Mouse (Mus musculus) brain, embryonic 14.5 days (tissue): Measurements from ENCODE around the gene Macrod2.

Experiments
- CTCF ChIP-seq: fragments of 200-500 bp; IDR thresholded peaks from 2 replicates; pipeline ENCODE4 v1.5.1; 2012; ENCODE audit warnings: inconsistent platforms, mild to moderate bottlenecking, moderate library complexity, borderline replicate concordance; ENCODE audit not compliant: insufficient read depth, insufficient read length; ENCODE audit errors: extremely low read depth
- POLR2A ChIP-seq: fragments of 200-500 bp; IDR thresholded peaks from 2 replicates; pipeline ENCODE4 v1.6.1; 2012; ENCODE audit warnings: mild to moderate bottlenecking, inconsistent platforms, borderline replicate concordance; ENCODE audit not compliant: poor library complexity, insufficient read depth, insufficient read length, severe bottlenecking; ENCODE audit errors: extremely low read depth

GRCm38 (mm10) chr2:141830496-141830895 lies 1435.4 kb downstream of the Macrod2 start:
- TF ChIP-seq POLR2A = no peak
- TF ChIP-seq CTCF = no peak
